Mouse (Mus musculus) midbrain, embryonic 16.5 days (tissue): ENCODE measurements at regions not wholly inside any gene's neighbourhood (a gene's known extent, or its start where the extent isn't known, plus 50 kb on each side); places are given as distances from the start of the nearest gene placed in this dataset.

Experiments
- ATAC-seq: fragments of 200-750 bp; cut with Nextera tagmentation; 2 replicates; pipeline ENCODE4 v1.8.0; 2017; ENCODE audit warnings: moderate TSS enrichment
- H3K27ac ChIP-seq: fragments of 300-500 bp; sonication (generic); 2 replicates; pipeline ENCODE4 v1.5.1; 2014; ENCODE audit warnings: mild to moderate bottlenecking, low read length, mixed read lengths
- H3K27me3 ChIP-seq: fragments of 300-500 bp; sonication (generic); 2 replicates; pipeline ENCODE4 v1.6.1; 2014; ENCODE audit warnings: low read depth, low read length, mixed read lengths; ENCODE audit not compliant: control insufficient read depth, insufficient read depth
- H3K36me3 ChIP-seq: fragments of 300-500 bp; sonication (generic); 2 replicates; pipeline ENCODE4 v1.6.1; 2014; ENCODE audit warnings: mild to moderate bottlenecking, low read length, moderate library complexity, mixed read lengths; ENCODE audit not compliant: control insufficient read depth, insufficient read depth
- H3K4me1 ChIP-seq: fragments of 300-500 bp; sonication (generic); 2 replicates; pipeline ENCODE4 v1.6.1; 2014; ENCODE audit warnings: mild to moderate bottlenecking, low read length, mixed read lengths; ENCODE audit not compliant: control insufficient read depth, insufficient read depth
- H3K4me2 ChIP-seq: fragments of 300-500 bp; sonication (generic); 2 replicates; pipeline ENCODE4 v1.6.1; 2014; ENCODE audit warnings: mild to moderate bottlenecking, low read length, mixed read lengths
- H3K4me3 ChIP-seq: fragments of 300-500 bp; sonication (generic); 2 replicates; pipeline ENCODE4 v1.5.1; 2014; ENCODE audit warnings: low read depth, mild to moderate bottlenecking, low read length, moderate library complexity, mixed read lengths
- H3K9ac ChIP-seq: fragments of 300-500 bp; sonication (generic); 2 replicates; pipeline ENCODE4 v1.6.1; 2014; ENCODE audit warnings: low read depth, low read length, mixed read lengths
- H3K9me3 ChIP-seq: fragments of 300-500 bp; sonication (generic); replicated peaks from 2 replicates; pipeline ENCODE4 v1.6.1; 2014; ENCODE audit warnings: mild to moderate bottlenecking, low read length, mixed read lengths; ENCODE audit not compliant: control insufficient read depth, poor library complexity, severe bottlenecking
- WGBS: fragments of 180-500 bp; shearing (Covaris S2); extraction: QIAGEN DNeasy Blood & Tissue Kit; methylation state at CpG from one replicate; pipeline ENCODE4 v1.1.7; 2014; 5-methylcytosine and 5-hydroxymethylcytosine counted together

DNA sequence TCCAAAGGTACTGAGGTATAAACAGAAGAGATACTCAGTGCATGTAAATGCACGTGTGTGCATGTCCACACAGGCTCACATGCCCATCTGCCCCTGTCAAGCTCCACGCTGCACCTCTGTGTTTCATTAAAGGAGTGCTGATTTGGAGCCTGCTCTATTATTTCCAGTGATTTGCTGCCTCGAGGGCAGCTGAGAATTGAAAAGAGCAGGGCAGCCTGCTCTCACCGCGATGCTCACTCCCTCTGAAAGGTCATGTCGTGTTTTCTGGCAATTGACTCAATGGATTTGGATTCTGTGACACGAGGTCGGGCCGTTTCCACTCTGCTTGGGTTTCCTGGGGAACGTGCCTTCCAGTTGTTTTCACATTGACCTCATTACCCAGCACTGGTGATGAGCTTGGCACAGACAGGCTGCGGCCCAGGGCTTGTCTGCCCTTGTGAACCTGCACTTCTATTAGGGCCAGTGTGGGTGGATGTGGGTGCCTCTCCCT lies 167.1 kb downstream of the Fam169b start:
- Histone ChIP-seq H3K27me3 (no peaks in the 10 kb centered on the region), H3K9ac (no peak overlapping the region), H3K36me3 (no peaks in the 10 kb centered on the region), H3K4me3 (no peak overlapping the region), H3K4me1 (peaks cover 5% of the 10 kb centered on the region; the same call in 1 of the 2 replicates), H3K27ac (no peak overlapping the region), H3K4me2 (no peak overlapping the region), H3K9me3 (no peaks in the 10 kb centered on the region)
- 15% methylated on average over 11 of the region's 11 CpGs for WGBS
- ATAC-seq, result peak; percentile 70; the same call in 1 of the 2 replicates

GRCm38 (mm10) chr7:68428946-68429345 lies 155.3 kb downstream of the Fam169b start:
- Histone ChIP-seq H3K4me1 (no peaks in the 10 kb centered on the region), H3K9me3 (no peaks in the 10 kb centered on the region), H3K36me3 (no peaks in the 10 kb centered on the region), H3K4me2 (no peak overlapping the region), H3K27ac (no peak overlapping the region), H3K9ac (no peak overlapping the region), H3K27me3 (no peaks in the 10 kb centered on the region), H3K4me3 (no peak overlapping the region)
- ATAC-seq, result no peak
- 92% methylated on average over 4 of the region's 4 CpGs for WGBS

- WGBS, result 83% methylated on average over 7 of the region's 7 CpGs
- no peak overlapping the region for H3K27ac ChIP-seq
- no peak for ATAC-seq
- H3K4me1 ChIP-seq, result no peaks in the 10 kb centered on the region
- H3K36me3 ChIP-seq, result no peaks in the 10 kb centered on the region
- no peak overlapping the region for H3K9ac ChIP-seq
- no peaks in the 10 kb centered on the region for H3K27me3 ChIP-seq
- no peaks in the 10 kb centered on the region for H3K9me3 ChIP-seq
- H3K4me2 ChIP-seq, result no peak overlapping the region
- no peak overlapping the region for H3K4me3 ChIP-seq
Measured at GRCm38 (mm10) chr7:68415890-68416289, 142.3 kb downstream of the Fam169b start.

- no peak overlapping the region for H3K4me2 ChIP-seq
- no peak overlapping the region for H3K4me3 ChIP-seq
- H3K27ac ChIP-seq, result no peak overlapping the region
- WGBS, result 83% methylated on average over 1 of the region's 1 CpGs
- no peaks in the 10 kb centered on the region for H3K9me3 ChIP-seq
- no peaks in the 10 kb centered on the region for H3K36me3 ChIP-seq
- no peaks in the 10 kb centered on the region for H3K27me3 ChIP-seq
- 0 out of 2 replicates have a peak, but pooled peaks cover 6% of the 10 kb centered on the region for H3K4me1 ChIP-seq
- H3K9ac ChIP-seq, result no peak overlapping the region
- ATAC-seq, result no peak
Measured at GRCm38 (mm10) chr7:68412786-68413185, 139.1 kb downstream of the Fam169b start.
